Mouse (Mus musculus) cerebellum, adult 2 months (tissue): ENCODE measurements around the gene B3gnt9. TPM values are rescaled to one million over a fixed set of nuclear protein-coding genes. Genes with fewer than 3 reads are reported as not detected.

ENCODE experiments used
- DNase-seq, 2 experiments: peaks; one replicate each; pipeline ENCODE4 v3.0.0; 2021
- H3K27ac ChIP-seq: fragments of 200-500 bp; 2 replicates; pipeline ENCODE4 v1.5.1; 2012; ENCODE audit warnings: low read length, control low read depth, inconsistent platforms; ENCODE audit not compliant: insufficient read depth
- H3K27me3 ChIP-seq: fragments of 200-500 bp; 2 replicates; pipeline ENCODE4 v1.6.1; 2012; ENCODE audit warnings: inconsistent platforms, mild to moderate bottlenecking, low read length, moderate library complexity; ENCODE audit not compliant: control insufficient read depth, insufficient read depth
- H3K4me1 ChIP-seq: fragments of 200-500 bp; 2 replicates; pipeline ENCODE4 v1.6.1; 2011; ENCODE audit warnings: low read length; ENCODE audit not compliant: control insufficient read depth, insufficient read depth
- H3K4me3 ChIP-seq: fragments of 200-500 bp; replicated peaks from 2 replicates; pipeline ENCODE3; 2011; ENCODE audit warnings: mild to moderate bottlenecking, low read depth, low read length, control low read depth; ENCODE audit not compliant: insufficient read depth
- CTCF ChIP-seq: fragments of 200-500 bp; IDR thresholded peaks from 2 replicates; pipeline ENCODE4 v1.5.1; 2011; ENCODE audit warnings: low read depth, mild to moderate bottlenecking, control low read depth, low read length, moderate library complexity, borderline replicate concordance; ENCODE audit not compliant: insufficient read depth
- POLR2A ChIP-seq: fragments of 200-500 bp; IDR thresholded peaks from 2 replicates; pipeline ENCODE4 v1.6.1; 2011; ENCODE audit warnings: low read length, control low read depth, borderline replicate concordance; ENCODE audit not compliant: insufficient read depth
- WGBS: fragments of 180-500 bp; shearing (Covaris S2); methylation state at CpG from one replicate; pipeline ENCODE4 v1.1.7; 2018; 5-methylcytosine and 5-hydroxymethylcytosine counted together
- polyA plus RNA-seq: library from polyadenylated mRNA; depleted of rRNA; stranded (reverse); fragments of >200 nt; gene quantifications from 2 replicates; pipeline ENCODE4 v1.2.3, GENCODE M21; 2012; rRNA removed

The B3gnt9 gene
- polyA plus RNA-seq, 1 experiment = 6.3 TPM

- no peak overlapping the region for H3K27ac ChIP-seq
- WGBS = 71% methylated on average over 1 of the region's 1 CpGs
- no peak overlapping the region for H3K4me3 ChIP-seq
- no peaks in the 10 kb centered on the region for H3K27me3 ChIP-seq
- DNase-seq = no peak
- H3K4me1 ChIP-seq = no peaks in the 10 kb centered on the region
- TF ChIP-seq CTCF = no peak
- no peak for TF ChIP-seq POLR2A
These were observed 45.5 kb downstream of the B3gnt9 start for GRCm38 (mm10) chr8:105209153-105210110.

- TF ChIP-seq CTCF (no peak), POLR2A (no peak)
- no peak for DNase-seq
- Histone ChIP-seq H3K4me3 (no peak overlapping the region), H3K27me3 (no peaks in the 10 kb centered on the region), H3K4me1 (no peaks in the 10 kb centered on the region), H3K27ac (no peak overlapping the region)
- 86% methylated on average over 2 of the region's 2 CpGs for WGBS
These were observed 47.2 kb downstream of the B3gnt9 start for GRCm38 (mm10) chr8:105207675-105208273.

GRCm38 (mm10) chr8:105206766-105207275 is 48.1 kb downstream of the B3gnt9 start:
- no peak for DNase-seq
- WGBS = 19% methylated on average over 7 of the region's 7 CpGs

GRCm38 (mm10) chr8:105205748-105206147 is 49.2 kb downstream of the B3gnt9 start:
- no peaks in the 10 kb centered on the region for H3K27me3 ChIP-seq
- H3K27ac ChIP-seq = no peak overlapping the region
- TF ChIP-seq POLR2A = no peak
- TF ChIP-seq CTCF = no peak
- DNase-seq = no peak
- H3K4me1 ChIP-seq = no peaks in the 10 kb centered on the region
- no peak overlapping the region for H3K4me3 ChIP-seq
- WGBS = 62% methylated on average over 1 of the region's 1 CpGs

More at GRCm38 (mm10) chr8:105206766-105207275, 48.1 kb downstream of the B3gnt9 start:
- no peak for TF ChIP-seq POLR2A
- TF ChIP-seq CTCF = no peak
- Histone ChIP-seq H3K27ac (no peak overlapping the region), H3K27me3 (no peaks in the 10 kb centered on the region), H3K4me3 (no peak overlapping the region), H3K4me1 (no peaks in the 10 kb centered on the region)

Other genes with a start within 250 kb of the B3gnt9 start
- gene Ces3a, start 206.6 kb downstream of the B3gnt9 start, polyA plus RNA-seq = not detected in 2 replicates
- gene Ces3b, start 171.4 kb downstream of the B3gnt9 start, polyA plus RNA-seq = not detected in 2 replicates
- gene Ces4a, start 123.4 kb downstream of the B3gnt9 start, polyA plus RNA-seq = 0.07 TPM in 1 of 2 replicates, not detected in the other
- gene Cbfb, start 84.5 kb downstream of the B3gnt9 start, polyA plus RNA-seq = 14.5 and 15.1 TPM in 2 replicates
- gene D230025D16Rik, start 30.0 kb downstream of the B3gnt9 start, polyA plus RNA-seq = 34.9 and 36.4 TPM in 2 replicates
- 10.3 and 12.1 TPM in 2 replicates for gene Tradd, start 9.5 kb upstream of the B3gnt9 start, polyA plus RNA-seq
- gene Fbxl8, start 9.5 kb upstream of the B3gnt9 start, polyA plus RNA-seq = 1.7 and 2.1 TPM in 2 replicates
- 18.4 and 24.5 TPM in 2 replicates for gene Hsf4, start 14.6 kb upstream of the B3gnt9 start, polyA plus RNA-seq
- 8.8 and 10.4 TPM in 2 replicates for gene Nol3, start 21.0 kb upstream of the B3gnt9 start, polyA plus RNA-seq
- 25.1 and 27.4 TPM in 2 replicates for gene 4931428F04Rik, start 34.7 kb upstream of the B3gnt9 start, polyA plus RNA-seq
- gene Exoc3l, start 40.9 kb upstream of the B3gnt9 start, polyA plus RNA-seq = 17.0 and 20.0 TPM in 2 replicates
- 81.6 and 91.5 TPM in 2 replicates for gene E2f4, start 42.5 kb upstream of the B3gnt9 start, polyA plus RNA-seq
- 12.4 and 15.2 TPM in 2 replicates for gene Elmo3, start 50.4 kb upstream of the B3gnt9 start, polyA plus RNA-seq
- gene Lrrc29, start 71.1 kb upstream of the B3gnt9 start, polyA plus RNA-seq = 5.0 and 6.3 TPM in 2 replicates
- gene Tmem208, start 71.2 kb upstream of the B3gnt9 start, polyA plus RNA-seq = 106 and 110 TPM in 2 replicates
- 4.0 and 4.2 TPM in 2 replicates for gene Fhod1, start 92.8 kb upstream of the B3gnt9 start, polyA plus RNA-seq
- gene Slc9a5, start 93.7 kb upstream of the B3gnt9 start, polyA plus RNA-seq = 51.7 and 62.0 TPM in 2 replicates
- 11.0 and 13.5 TPM in 2 replicates for gene Plekhg4, start 118.1 kb upstream of the B3gnt9 start, polyA plus RNA-seq
- 0.05 TPM in 1 of 2 replicates, not detected in the other for gene Kctd19, start 158.3 kb upstream of the B3gnt9 start, polyA plus RNA-seq
- gene Lrrc36, start 158.4 kb upstream of the B3gnt9 start, polyA plus RNA-seq = 0.65 and 1.2 TPM in 2 replicates
- gene Tppp3, start 216.4 kb upstream of the B3gnt9 start, polyA plus RNA-seq = 286 and 297 TPM in 2 replicates
- 64.7 and 67.9 TPM in 2 replicates for gene Zdhhc1, start 241.7 kb upstream of the B3gnt9 start, polyA plus RNA-seq